ENCODE assay signal across 27 mouse cellular contexts in genomic region chr7:125893621-125894020, GRCm38 (mm10).
"Had no signal": no experiment of that assay in that cellular context is flagged by ENCODE, and none has a peak within 500 bp of the region (broad histone marks: within the 10 kb centered on the region; RNA-seq: fewer than 3 reads in every experiment).

No protein-coding gene starts in this region.

- DNase-seq: gastrocnemius, postnatal 14 days; gastrocnemius, postnatal 36 days; heart, adult 11 months; heart, adult 2 months; heart, postnatal 14 days; heart, postnatal 36 days; kidney, adult 11 months; kidney, adult 2 months; kidney, adult 9 months; kidney, postnatal 14 days; kidney, postnatal 36 days; liver; liver, embryonic 13.5 days had no signal

- H3K27me3 ChIP-seq: heart, embryonic 15.5 days; hindbrain, embryonic 13.5 days; hindbrain, embryonic 15.5 days; kidney, embryonic 15.5 days; limb, embryonic 12.5 days; liver, embryonic 13.5 days had no signal

- ATAC-seq: hindbrain, postnatal 0 days; intestine, embryonic 16.5 days had no signal

- H3K36me3 ChIP-seq: heart, embryonic 13.5 days; heart, embryonic 15.5 days; hindbrain, embryonic 13.5 days; hindbrain, embryonic 15.5 days; kidney, embryonic 15.5 days; limb, embryonic 10.5 days; limb, embryonic 12.5 days; liver, embryonic 13.5 days; liver, embryonic 15.5 days had no signal

- H3K4me2 ChIP-seq: heart, embryonic 11.5 days; heart, embryonic 13.5 days; heart, embryonic 15.5 days; hindbrain, embryonic 13.5 days; hindbrain, embryonic 15.5 days; kidney, embryonic 15.5 days; limb, embryonic 12.5 days; liver, embryonic 11.5 days; liver, embryonic 13.5 days; liver, embryonic 15.5 days had no signal

- H3K9ac ChIP-seq: heart, embryonic 13.5 days; heart, embryonic 15.5 days; hindbrain, embryonic 13.5 days; hindbrain, embryonic 15.5 days; kidney, embryonic 15.5 days; limb, embryonic 12.5 days; liver, embryonic 13.5 days; liver, embryonic 15.5 days had no signal

- H3K27ac ChIP-seq: heart, adult 2 months; heart, embryonic 13.5 days; heart, embryonic 15.5 days; hindbrain, embryonic 13.5 days; hindbrain, embryonic 15.5 days; hindbrain, postnatal 0 days; kidney, embryonic 15.5 days; kidney, postnatal 0 days; left cerebral cortex, adult 2 months; limb, embryonic 10.5 days; limb, embryonic 12.5 days; liver, embryonic 13.5 days; liver, embryonic 15.5 days had no signal

- H3K4me1 ChIP-seq: heart, embryonic 15.5 days; kidney, embryonic 15.5 days; liver, embryonic 13.5 days; liver, embryonic 15.5 days had no signal

- H3K4me3 ChIP-seq: heart, adult 2 months; heart, embryonic 13.5 days; heart, embryonic 15.5 days; hindbrain, embryonic 13.5 days; hindbrain, embryonic 15.5 days; kidney, embryonic 15.5 days; left cerebral cortex, adult 2 months; limb, embryonic 10.5 days; limb, embryonic 12.5 days; liver, embryonic 13.5 days; liver, embryonic 15.5 days had no signal

- H3K9me3 ChIP-seq: heart, embryonic 13.5 days; heart, embryonic 15.5 days; hindbrain, embryonic 13.5 days; hindbrain, embryonic 15.5 days; kidney, embryonic 15.5 days; limb, embryonic 10.5 days; limb, embryonic 12.5 days; liver, embryonic 15.5 days had no signal
